Mouse (Mus musculus): ENCODE measurements around the gene Rin3. TPM values are rescaled to one million over a fixed set of nuclear protein-coding genes. Genes with fewer than 3 reads are reported as not detected.

Rin3 gene
- total and polyA plus RNA-seq, 3 experiments, result 17.5 to 38.9 TPM; not detected in 1

GRCm38 (mm10) chr12:102436939-102437526 is 154.2 kb downstream of the Rin3 start:
- Histone ChIP-seq H3K4me1 (ENCODE audit: control insufficient read depth in 1 of 2, insufficient read depth in 2 of 2, low read length in 2 of 2) (peaks cover 12 to 33% of the 10 kb centered on the region in 2 experiments), H3K9ac (ENCODE audit: control insufficient read depth, low read depth, low read length, poor library complexity, severe bottlenecking) (no peak overlapping the region), H3K36me3 (ENCODE audit: control insufficient read depth in 1 of 2, insufficient read depth in 2 of 2, low read length in 2 of 2) (peaks cover 0 to 19% of the 10 kb centered on the region in 2 experiments; a peak in 2 of 4 replicates), H3K4me3 (ENCODE audit: control insufficient read depth in 1 of 2, insufficient read depth in 1 of 2, low read depth in 2 of 2, low read length in 2 of 2) (no peak overlapping the region), H3K9me3 (replicated peaks; ENCODE audit: insufficient read depth, low read length) (no peaks in the 10 kb centered on the region), H3K27ac (ENCODE audit: control insufficient read depth, low read depth, low read length) (no peak overlapping the region), H3K27me3 (ENCODE audit: control insufficient read depth in 1 of 2, insufficient read depth in 2 of 2, low read length in 2 of 2) (no peaks in the 10 kb centered on the region), H3K79me2 (ENCODE audit: control insufficient read depth, insufficient read depth, low read length, poor library complexity) (no peaks in the 10 kb centered on the region)
- DNase-seq (ENCODE audit: low read depth, low spot score), result no peak
- TF ChIP-seq RCOR1 (IDR thresholded peaks at IDR 0.05; ENCODE audit: low read depth, low read length), result no peak
- TF ChIP-seq MYC (IDR thresholded peaks at IDR 0.05; ENCODE audit: low read depth, low read length), result no peak
- no peak for TF ChIP-seq GATA1 (IDR thresholded peaks at IDR 0.05; ENCODE audit: low read depth, low read length)
- TF ChIP-seq MAFK (IDR thresholded peaks at IDR 0.05; ENCODE audit: borderline replicate concordance, low read depth, low read length), result no peak
- no peak for TF ChIP-seq POLR2AphosphoS2 (IDR thresholded peaks at IDR 0.05; ENCODE audit: low read length)
- no peak for TF ChIP-seq HCFC1 (IDR thresholded peaks at IDR 0.05; ENCODE audit: low read depth, low read length)
- no peak for TF ChIP-seq KAT2A (conservative IDR thresholded peaks at IDR 0.05; ENCODE audit: low read depth, low read length)
- no peak for TF ChIP-seq CHD2 (IDR thresholded peaks at IDR 0.05; ENCODE audit: low read length)
- TF ChIP-seq ELF1 (IDR thresholded peaks at IDR 0.05; ENCODE audit: low read depth, low read length), result no peak
- no peak for TF ChIP-seq ZKSCAN1 (IDR thresholded peaks at IDR 0.05; ENCODE audit: low read depth, low read length)
- no peak for TF ChIP-seq SMC3 (IDR thresholded peaks at IDR 0.05; ENCODE audit: low read depth, low read length)
- no peak for TF ChIP-seq ZMIZ1 (IDR thresholded peaks at IDR 0.05; ENCODE audit: low read depth, low read length)

GRCm38 (mm10) chr12:102437952-102438351 is 155.1 kb downstream of the Rin3 start:
- Histone ChIP-seq H3K36me3 (ENCODE audit: control insufficient read depth in 1 of 2, insufficient read depth in 2 of 2, low read length in 2 of 2) (peaks cover 0 to 19% of the 10 kb centered on the region in 2 experiments; a peak in 2 of 4 replicates), H3K79me2 (ENCODE audit: control insufficient read depth, insufficient read depth, low read length, poor library complexity) (no peaks in the 10 kb centered on the region), H3K4me1 (ENCODE audit: control insufficient read depth in 1 of 2, insufficient read depth in 2 of 2, low read length in 2 of 2) (peaks cover 12 to 29% of the 10 kb centered on the region in 2 experiments), H3K4me3 (ENCODE audit: control insufficient read depth in 1 of 2, insufficient read depth in 1 of 2, low read depth in 2 of 2, low read length in 2 of 2) (no peak overlapping the region), H3K9ac (ENCODE audit: control insufficient read depth, low read depth, low read length, poor library complexity, severe bottlenecking) (no peak overlapping the region), H3K27ac (ENCODE audit: control insufficient read depth, low read depth, low read length) (no peak overlapping the region), H3K27me3 (ENCODE audit: control insufficient read depth in 1 of 2, insufficient read depth in 2 of 2, low read length in 2 of 2) (no peaks in the 10 kb centered on the region), H3K9me3 (replicated peaks; ENCODE audit: insufficient read depth, low read length) (no peaks in the 10 kb centered on the region)
- TF ChIP-seq KAT2A (conservative IDR thresholded peaks at IDR 0.05; ENCODE audit: low read depth, low read length) (no peak), POLR2A (IDR thresholded peaks at IDR 0.05; ENCODE audit: control insufficient read depth in 1 of 2, insufficient read depth in 1 of 2, low read depth in 1 of 2, low read length in 2 of 2, poor library complexity in 1 of 2) (no peak), USF1 (IDR thresholded peaks at IDR 0.05; ENCODE audit: low read depth, low read length) (no peak), USF2 (IDR thresholded peaks at IDR 0.05; ENCODE audit: borderline replicate concordance in 1 of 2, insufficient read depth in 1 of 2, low read depth in 1 of 2, low read length in 2 of 2) (no peak), SMC3 (IDR thresholded peaks at IDR 0.05; ENCODE audit: low read depth, low read length) (no peak), ZMIZ1 (IDR thresholded peaks at IDR 0.05; ENCODE audit: low read depth, low read length) (no peak), NRF1 (IDR thresholded peaks at IDR 0.05; ENCODE audit: insufficient read depth, low read depth, low read length, poor library complexity, severe bottlenecking) (no peak), ZKSCAN1 (IDR thresholded peaks at IDR 0.05; ENCODE audit: low read depth, low read length) (no peak), RCOR1 (IDR thresholded peaks at IDR 0.05; ENCODE audit: low read depth, low read length) (no peak), POLR2AphosphoS5 (IDR thresholded peaks at IDR 0.05; ENCODE audit: borderline replicate concordance, low read depth, low read length) (no peak), E2F4 (IDR thresholded peaks at IDR 0.05; ENCODE audit: borderline replicate concordance, low read depth, low read length) (no peak)
- DNase-seq (ENCODE audit: low read depth, low spot score), result no peak

All from MEL (cell line).